Mouse (Mus musculus): ENCODE measurements around the gene Selenov. TPM values are rescaled to one million over a fixed set of nuclear protein-coding genes. Genes with fewer than 3 reads are reported as not detected.

Selenov gene
- polyA plus RNA-seq (2012; rRNA removed) (0.55 and 0.74 TPM in 2 replicates), polyA plus RNA-seq (2014; fragmentation: Nextera tagmentation; extraction: Ambion mirVana) (0.34 TPM in 1 of 2 replicates, not detected in the other)

DNA sequence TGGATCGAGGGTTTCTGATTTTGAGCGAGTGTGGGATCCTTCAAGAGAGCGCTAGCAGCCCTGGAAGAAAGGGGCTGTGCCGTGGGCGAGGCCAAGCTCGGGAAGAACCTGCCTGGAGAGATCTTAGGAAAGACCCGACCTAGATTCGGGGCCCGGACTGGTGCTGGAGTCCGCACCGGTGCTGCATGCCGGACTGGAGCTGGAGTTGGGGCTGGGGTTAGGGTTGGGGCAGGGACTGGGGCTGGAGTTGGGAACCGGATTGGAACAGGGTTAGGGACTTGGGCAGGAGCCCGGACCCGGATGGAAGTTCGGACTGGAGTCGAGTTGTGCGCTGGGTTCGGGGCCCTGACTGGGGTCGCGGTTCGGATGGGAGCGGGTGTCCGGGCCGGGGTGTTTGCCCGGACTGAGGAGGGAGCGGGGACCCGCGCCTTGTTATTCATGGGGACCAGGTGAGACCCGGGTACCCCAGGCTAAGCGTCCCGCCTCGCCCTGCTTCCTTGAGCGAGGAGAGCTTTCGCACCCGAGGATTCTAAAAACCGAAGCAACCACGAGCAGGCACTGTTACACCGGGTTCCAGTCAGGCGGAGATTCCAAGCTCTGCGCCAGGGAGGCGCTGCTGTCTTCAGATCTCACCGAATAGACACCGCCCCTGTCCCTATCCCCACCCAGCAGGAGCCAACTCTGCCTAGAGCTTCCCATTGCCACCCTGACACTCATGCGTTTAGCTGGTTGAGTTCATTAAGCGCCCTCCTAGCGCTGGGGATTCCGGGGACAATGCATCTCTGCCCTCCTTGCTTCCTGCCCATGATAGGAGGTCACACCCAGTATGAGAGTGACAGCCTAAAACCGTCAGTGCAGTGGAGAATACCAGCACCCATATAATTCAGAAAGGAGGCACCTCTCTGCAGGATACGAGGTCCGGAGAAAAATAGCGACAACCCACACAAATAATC is at the start of gene Selenov:
Gene Selenov, minus strand, starts transcription at position 549 of the 953 bp plus-strand sequence.
- Histone ChIP-seq H3K9me3 (ENCODE audit: control insufficient read depth, low read length) (no peaks in the 10 kb centered on the region), H3K27me3 (ENCODE audit: control insufficient read depth, insufficient read depth, low read length) (peaks cover 56% of the 10 kb centered on the region), H3K4me1 (ENCODE audit: control insufficient read depth, insufficient read depth, low read length) (no peaks in the 10 kb centered on the region), H3K9ac (ENCODE audit: low read depth, low read length, severe bottlenecking) (peak within 1 kb of the TSS; percentile 28; the same call in 1 of the 2 replicates), H3K4me3 (replicated peaks; ENCODE audit: low read length) (peak within 1 kb of the TSS; percentile 11), H3K36me3 (ENCODE audit: control insufficient read depth, insufficient read depth, low read length) (no peaks in the 10 kb centered on the region), H3K27ac (replicated peaks; ENCODE audit: low read depth, low read length) (no peak within 1 kb of the TSS), H3K4me2 (replicated peaks; ENCODE audit: low read depth, low read length, severe bottlenecking) (peak within 1 kb of the TSS; percentile 32)
- DNase-seq (ENCODE audit: low spot score) (peak; percentile 9), ATAC-seq (ENCODE audit: low FRiP score, low read depth) (no peak)
- 1% methylated on average over 48 of the region's 52 CpGs for WGBS
- TF ChIP-seq POLR2A (IDR thresholded peaks at IDR 0.05; ENCODE audit: borderline replicate concordance, extremely low read depth, insufficient read depth, insufficient read length): no peak

GRCm38 (mm10) chr7:28339213-28339917 is 48.4 kb upstream of the Selenov start:
- Histone ChIP-seq H3K27ac (replicated peaks; ENCODE audit: low read depth, low read length) (peak overlapping the region; percentile 87), H3K9ac (ENCODE audit: low read depth, low read length, severe bottlenecking) (peak overlapping the region; percentile 96), H3K4me2 (replicated peaks; ENCODE audit: low read depth, low read length, severe bottlenecking) (peak overlapping the region; percentile 62), H3K27me3 (ENCODE audit: control insufficient read depth, insufficient read depth, low read length) (no peaks in the 10 kb centered on the region), H3K4me3 (replicated peaks; ENCODE audit: low read length) (peak overlapping the region; percentile 100), H3K4me1 (ENCODE audit: control insufficient read depth, insufficient read depth, low read length) (peaks cover 8% of the 10 kb centered on the region; the same call in 1 of the 2 replicates), H3K9me3 (ENCODE audit: control insufficient read depth, low read length) (no peaks in the 10 kb centered on the region), H3K36me3 (ENCODE audit: control insufficient read depth, insufficient read depth, low read length) (0 out of 2 replicates have a peak, but pooled peaks cover 6% of the 10 kb centered on the region)
- no peak for TF ChIP-seq POLR2A (IDR thresholded peaks at IDR 0.05; ENCODE audit: borderline replicate concordance, extremely low read depth, insufficient read depth, insufficient read length)
- 79% methylated on average over 19 of the region's 19 CpGs for WGBS
- ATAC-seq (ENCODE audit: low FRiP score, low read depth) (no peak), DNase-seq (ENCODE audit: low spot score) (no peak)

GRCm38 (mm10) chr7:28338108-28338998 is 47.4 kb upstream of the Selenov start, which contains the start of gene Supt5:
Gene Supt5, minus strand, starts transcription at chr7:28338746.
- under 1% methylated on average over 75 of the region's 77 CpGs for WGBS
- no peaks in the 10 kb centered on the region for H3K9me3 ChIP-seq (ENCODE audit: control insufficient read depth, low read length)
- no peaks in the 10 kb centered on the region for H3K27me3 ChIP-seq (ENCODE audit: control insufficient read depth, insufficient read depth, low read length)
- TF ChIP-seq POLR2A (IDR thresholded peaks at IDR 0.05; ENCODE audit: borderline replicate concordance, extremely low read depth, insufficient read depth, insufficient read length): peak; percentile 71; the same call in 1 of the 2 replicates
- peaks cover 8% of the 10 kb centered on the region; the same call in 1 of the 2 replicates for H3K4me1 ChIP-seq (ENCODE audit: control insufficient read depth, insufficient read depth, low read length)
- peak; percentile 99 for DNase-seq (ENCODE audit: low spot score)
- peaks cover 9% of the 10 kb centered on the region; the same call in 1 of the 2 replicates for H3K36me3 ChIP-seq (ENCODE audit: control insufficient read depth, insufficient read depth, low read length)
- H3K4me2 ChIP-seq (replicated peaks; ENCODE audit: low read depth, low read length, severe bottlenecking): peak within 1 kb of the TSS; percentile 62
- H3K9ac ChIP-seq (ENCODE audit: low read depth, low read length, severe bottlenecking): peak within 1 kb of the TSS; percentile 96
- peak within 1 kb of the TSS; percentile 87 for H3K27ac ChIP-seq (replicated peaks; ENCODE audit: low read depth, low read length)
- peak within 1 kb of the TSS; percentile 100 for H3K4me3 ChIP-seq (replicated peaks; ENCODE audit: low read length)
- ATAC-seq (ENCODE audit: low FRiP score, low read depth): peak; percentile 99

DNA sequence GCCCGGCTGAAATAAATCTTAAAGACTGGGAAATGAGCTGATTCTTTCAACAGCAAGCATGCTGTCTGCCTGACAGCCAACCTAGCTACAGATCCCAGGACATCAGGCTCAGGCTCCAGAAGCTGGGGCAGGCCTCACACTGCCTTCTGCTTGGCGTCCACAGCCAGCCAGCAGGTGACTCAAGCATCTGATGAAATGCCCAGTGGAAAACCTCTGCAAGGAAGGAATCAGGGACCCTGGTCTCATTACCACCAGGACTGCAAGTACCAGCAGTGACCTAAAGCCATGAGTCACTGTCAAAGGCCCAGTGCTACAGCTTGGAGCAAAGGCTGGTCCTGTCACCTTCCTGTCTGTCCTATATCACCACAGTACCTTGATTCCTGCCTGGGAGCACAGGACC is 44.5 kb upstream of the Selenov start:
- Histone ChIP-seq H3K4me1 (ENCODE audit: control insufficient read depth, insufficient read depth, low read length) (peaks cover 3% of the 10 kb centered on the region; the same call in 1 of the 2 replicates), H3K9ac (ENCODE audit: low read depth, low read length, severe bottlenecking) (no peak overlapping the region), H3K27ac (replicated peaks; ENCODE audit: low read depth, low read length) (no peak overlapping the region), H3K27me3 (ENCODE audit: control insufficient read depth, insufficient read depth, low read length) (no peaks in the 10 kb centered on the region), H3K36me3 (ENCODE audit: control insufficient read depth, insufficient read depth, low read length) (peaks cover 20% of the 10 kb centered on the region), H3K4me3 (replicated peaks; ENCODE audit: low read length) (no peak overlapping the region), H3K9me3 (ENCODE audit: control insufficient read depth, low read length) (no peaks in the 10 kb centered on the region), H3K4me2 (replicated peaks; ENCODE audit: low read depth, low read length, severe bottlenecking) (no peak overlapping the region)
- DNase-seq (ENCODE audit: low spot score): no peak
- TF ChIP-seq POLR2A (IDR thresholded peaks at IDR 0.05; ENCODE audit: borderline replicate concordance, extremely low read depth, insufficient read depth, insufficient read length): no peak
- ATAC-seq (ENCODE audit: low FRiP score, low read depth): no peak
- 96% methylated on average over 2 of the region's 2 CpGs for WGBS

Measured in limb, embryonic 14.5 days (tissue).